Mouse (Mus musculus) megakaryocyte, adult 5-6 weeks (primary cell): Measurements from ENCODE around the gene Dab2ip. TPM values are rescaled to one million over a fixed set of nuclear protein-coding genes. Genes with fewer than 3 reads are reported as not detected.

ENCODE experiments used
- ATAC-seq: 2 replicates; pipeline ENCODE4 v1.8.0; 2016; ENCODE audit warnings: mild to moderate bottlenecking, inconsistent platforms; ENCODE audit not compliant: poor library complexity, severe bottlenecking
- total RNA-seq, 2 experiments: library from RNA; stranded (forward) in 1 of 2; stranded (reverse) in 1 of 2; fragments of 153-499, 151-499 nt in 1 of 2; fragments of 221-1000, 200-1000 nt in 1 of 2; gene quantifications; 2 replicates each; pipeline versions ENCODE4 v1.2.3 to v1.2.4; 2015 to 2017

Dab2ip gene
- total RNA-seq, 2 experiments from 2014 or later = 2.7 to 3.7 TPM

DNA sequence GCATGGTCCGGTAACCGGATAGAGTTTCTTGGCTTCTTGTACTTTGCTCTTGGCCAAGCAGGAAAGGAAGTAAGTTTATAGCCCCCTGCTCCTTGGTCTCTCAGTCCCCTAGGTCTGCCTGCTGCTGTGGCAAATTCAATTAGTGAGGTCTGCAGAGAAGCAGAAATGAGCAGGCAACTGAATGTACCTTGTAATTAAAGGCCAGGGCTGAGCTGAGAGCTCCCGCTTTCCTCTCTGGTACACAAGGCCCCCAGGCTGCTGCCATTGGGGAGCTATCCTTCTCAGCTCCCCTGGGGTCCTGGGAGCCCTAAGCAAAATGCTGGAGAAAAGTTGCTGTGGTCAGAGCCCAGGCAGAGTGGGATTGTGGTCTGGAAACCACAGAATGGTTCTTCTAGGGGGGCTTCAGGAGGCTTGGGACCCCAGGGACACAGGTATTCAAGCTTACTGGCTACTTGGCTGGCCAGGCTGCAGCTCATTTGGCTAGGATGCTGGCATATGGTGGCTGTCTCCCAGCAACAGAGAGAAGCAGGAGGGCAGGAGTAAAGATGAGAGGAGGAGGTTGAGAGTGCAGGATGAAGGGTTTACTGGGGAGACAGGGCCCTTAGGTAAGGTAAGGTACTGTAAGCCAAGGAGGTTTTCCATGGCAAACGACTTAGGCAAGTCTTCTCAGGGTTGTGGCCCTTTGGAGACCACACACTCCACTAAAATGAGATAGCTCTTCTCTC, 922 bp downstream of the Dab2ip start:
- no peak for ATAC-seq

DNA sequence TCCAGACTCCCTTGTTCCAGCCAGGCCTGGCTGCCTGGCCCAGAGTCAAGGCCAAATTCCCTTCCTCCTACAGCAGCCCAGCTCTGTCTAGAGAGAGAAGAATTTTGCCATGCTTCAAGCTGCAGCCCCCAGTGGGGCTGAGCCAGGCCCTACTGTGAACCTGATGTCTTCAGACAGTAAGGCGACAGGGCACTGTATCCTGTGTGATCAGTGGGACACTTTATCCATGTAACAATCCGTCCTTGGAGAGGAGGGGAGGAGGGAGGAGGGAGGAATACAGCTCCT, 1.4 kb downstream of the Dab2ip start:
- ATAC-seq = no peak

DNA sequence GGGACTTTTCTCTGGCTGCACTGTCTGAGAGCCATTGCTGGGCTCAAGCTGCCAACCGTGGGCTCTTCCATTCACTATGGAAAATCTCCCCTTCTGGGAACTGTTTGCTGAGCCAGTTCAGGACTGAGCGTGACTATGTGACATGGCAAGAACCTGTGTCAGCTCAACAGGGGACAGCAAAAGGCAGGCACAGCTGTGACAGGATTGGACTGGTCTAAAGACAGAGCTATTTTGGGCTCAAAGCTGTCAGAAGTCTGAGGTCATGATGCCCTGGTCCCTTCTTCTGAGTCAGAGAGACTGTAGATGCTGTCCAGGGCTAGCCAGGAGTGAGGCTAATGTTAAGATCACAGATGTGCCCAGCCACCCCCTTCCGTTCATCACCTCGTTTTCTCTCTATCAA, 5.7 kb downstream of the Dab2ip start:
- no peak for ATAC-seq

DNA sequence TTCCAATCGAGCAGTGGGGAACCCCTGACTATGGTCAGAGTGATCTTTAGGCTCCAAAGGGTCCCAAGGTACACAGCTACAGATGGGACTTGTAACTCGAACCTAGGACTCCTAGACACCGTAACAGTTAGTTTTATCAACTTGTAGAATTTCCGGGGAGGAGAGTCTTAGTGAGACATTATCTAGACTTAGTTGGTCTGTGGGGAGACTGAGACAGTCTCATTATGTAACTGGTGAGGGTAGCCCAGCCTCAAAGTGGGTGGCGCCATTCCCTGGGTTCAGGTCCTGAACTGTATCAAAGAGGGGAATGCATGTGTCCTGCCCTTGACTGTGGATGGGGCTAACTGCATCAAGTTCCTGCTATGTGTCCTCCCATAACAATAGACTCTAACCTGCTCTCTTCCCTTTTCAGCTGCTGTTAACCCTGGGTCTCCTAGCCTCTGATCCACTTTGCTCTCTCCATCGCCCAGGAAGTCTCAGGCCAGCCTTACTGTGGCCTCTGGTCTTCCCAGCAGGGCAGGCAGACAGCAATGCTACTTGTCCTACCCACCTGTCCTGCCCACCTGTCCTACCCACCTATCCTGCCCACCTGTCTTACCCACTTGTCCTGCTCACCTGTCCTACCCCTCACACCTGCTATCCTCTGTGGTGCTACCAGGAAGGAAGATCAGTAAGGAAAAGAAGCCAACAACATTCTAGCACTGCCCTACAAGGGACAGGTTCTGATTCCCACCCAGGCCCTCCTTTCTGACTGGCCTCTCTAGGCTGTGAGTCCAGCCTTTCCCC, 7.2 kb downstream of the Dab2ip start:
- ATAC-seq = no peak

DNA sequence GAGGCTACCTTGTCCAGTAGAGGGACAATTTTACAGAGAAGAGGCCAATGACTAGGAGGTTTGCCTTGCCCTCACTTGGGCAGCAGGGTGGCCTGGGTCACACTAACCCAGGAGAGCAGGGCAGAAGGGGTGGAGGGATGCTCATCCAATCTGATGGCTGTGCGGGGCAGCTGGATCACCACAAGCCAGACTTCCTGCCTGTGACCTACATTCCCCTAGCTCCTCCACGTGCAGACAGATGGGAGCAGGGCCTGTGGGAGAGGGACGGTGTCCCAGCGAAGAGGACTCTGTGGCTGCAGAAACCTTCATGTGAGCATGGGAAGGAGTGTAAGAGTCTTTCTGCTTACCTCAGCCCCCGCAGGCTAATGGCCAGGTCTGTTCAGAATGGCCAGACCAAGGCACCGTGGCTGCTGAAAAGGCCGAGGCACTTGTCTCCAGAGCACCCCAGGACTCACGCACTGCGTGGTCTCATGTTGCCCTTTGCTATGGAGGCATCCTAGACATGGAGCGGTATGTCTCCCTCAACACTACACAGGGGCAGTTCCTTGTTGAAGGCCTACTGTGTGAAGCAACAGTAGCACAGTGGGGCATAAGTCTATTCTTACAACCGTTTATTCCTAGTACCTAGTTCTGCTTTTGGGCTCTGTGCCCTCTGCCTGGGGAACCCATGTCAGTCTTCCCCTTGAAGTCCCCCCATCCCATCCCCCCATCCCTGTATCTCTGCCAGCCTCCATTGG, 9.1 kb downstream of the Dab2ip start:
- ATAC-seq = no peak

DNA sequence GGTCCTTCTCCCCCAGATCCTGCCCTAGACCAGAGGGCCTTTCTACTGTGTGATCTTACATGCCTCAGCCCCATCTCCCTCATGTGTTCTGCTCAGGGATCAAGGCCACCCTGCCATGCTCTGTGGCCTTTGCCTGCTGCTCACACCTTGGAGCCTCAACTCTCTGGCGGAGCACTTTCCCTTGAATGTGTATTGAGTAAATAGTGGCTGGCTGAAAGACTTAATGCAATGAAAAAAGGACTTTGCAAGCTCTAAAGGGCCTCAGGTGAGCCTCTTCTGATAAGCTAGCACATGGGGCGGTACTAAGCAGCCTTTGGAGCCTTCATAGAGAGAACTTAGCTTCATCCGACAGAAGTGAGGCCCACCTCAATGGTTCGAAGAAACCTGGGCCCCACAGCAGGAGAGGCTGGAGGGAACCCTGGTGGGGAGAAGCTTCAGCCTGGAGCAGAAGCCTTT, 9.7 kb downstream of the Dab2ip start:
- ATAC-seq = no peak

DNA sequence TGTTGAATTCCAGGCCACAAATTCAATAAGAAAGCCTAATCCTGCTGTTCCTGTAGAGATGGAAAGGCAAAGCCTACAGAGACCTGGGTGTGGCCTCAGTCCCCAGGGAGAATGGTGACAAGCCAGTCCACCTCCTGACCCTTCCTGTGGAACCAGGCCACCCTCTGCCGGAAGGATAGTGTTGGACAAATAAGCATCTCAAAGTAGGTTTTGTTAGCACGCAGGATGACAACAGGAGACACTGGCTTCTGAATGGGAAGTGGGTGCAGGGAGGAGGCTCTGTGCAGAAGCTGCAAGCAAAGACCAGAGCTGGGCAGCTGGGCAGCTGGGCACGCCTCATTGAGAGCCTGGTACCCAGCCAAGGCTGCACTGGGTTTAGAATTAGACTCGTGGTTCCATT, 12.7 kb downstream of the Dab2ip start:
- ATAC-seq = no peak

DNA sequence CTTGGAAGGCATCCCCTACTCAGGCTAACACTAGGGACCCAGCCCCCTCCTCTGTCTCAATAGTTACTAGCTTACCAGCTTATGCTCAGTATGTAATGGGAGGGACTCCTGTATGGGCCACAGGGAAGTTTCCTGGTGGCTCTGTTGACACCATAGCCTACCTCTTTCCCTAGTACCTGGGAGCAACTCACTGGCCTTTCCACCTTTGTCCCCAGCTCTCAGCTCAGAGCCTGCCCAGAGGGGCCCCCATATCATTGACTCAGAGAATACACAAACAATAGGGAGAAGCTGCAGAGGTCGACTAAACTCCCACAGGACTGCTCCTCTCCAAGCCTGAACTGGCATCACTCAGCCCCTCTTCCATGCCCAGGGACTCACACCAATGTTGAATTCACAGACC, 16.6 kb downstream of the Dab2ip start:
- no peak for ATAC-seq

DNA sequence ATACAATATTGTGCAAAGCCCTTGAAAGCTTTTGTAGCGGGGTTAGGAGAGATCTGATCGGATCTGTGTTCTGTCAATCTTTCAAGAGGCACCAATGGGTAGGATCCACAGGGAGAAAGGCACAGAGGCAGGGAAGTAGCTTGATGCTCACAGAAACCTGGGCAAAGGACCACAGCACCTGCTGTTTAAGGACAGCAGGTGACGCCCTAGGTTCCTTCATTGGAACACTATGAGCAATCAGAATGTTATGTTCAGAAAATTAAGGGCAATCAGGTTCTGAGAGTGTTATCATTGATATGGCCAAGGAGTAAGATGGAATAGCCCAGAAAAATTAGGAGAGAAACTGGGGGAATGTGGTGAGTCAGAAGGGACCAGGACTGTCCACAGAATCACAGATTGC, 18.6 kb downstream of the Dab2ip start:
- ATAC-seq = no peak

DNA sequence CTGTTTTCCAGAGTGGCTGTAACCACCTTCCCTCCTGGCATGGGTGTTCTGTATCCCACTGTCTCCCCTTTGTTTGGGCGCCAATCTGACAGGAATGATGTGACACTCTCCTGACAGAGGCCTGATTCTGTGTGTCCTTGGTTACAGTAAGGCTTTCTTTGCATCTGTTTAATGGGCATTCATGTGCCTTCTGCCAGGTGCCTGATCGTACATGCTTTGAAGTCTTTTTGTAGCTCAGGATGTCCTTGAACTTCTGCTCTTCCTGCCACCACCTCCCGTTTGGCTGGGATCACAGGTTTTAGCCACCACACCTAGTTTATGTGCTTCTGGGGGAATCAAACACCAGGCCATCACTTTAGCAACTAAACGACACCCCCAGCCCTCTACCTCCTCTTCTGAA, 22.0 kb downstream of the Dab2ip start:
- ATAC-seq = no peak

DNA sequence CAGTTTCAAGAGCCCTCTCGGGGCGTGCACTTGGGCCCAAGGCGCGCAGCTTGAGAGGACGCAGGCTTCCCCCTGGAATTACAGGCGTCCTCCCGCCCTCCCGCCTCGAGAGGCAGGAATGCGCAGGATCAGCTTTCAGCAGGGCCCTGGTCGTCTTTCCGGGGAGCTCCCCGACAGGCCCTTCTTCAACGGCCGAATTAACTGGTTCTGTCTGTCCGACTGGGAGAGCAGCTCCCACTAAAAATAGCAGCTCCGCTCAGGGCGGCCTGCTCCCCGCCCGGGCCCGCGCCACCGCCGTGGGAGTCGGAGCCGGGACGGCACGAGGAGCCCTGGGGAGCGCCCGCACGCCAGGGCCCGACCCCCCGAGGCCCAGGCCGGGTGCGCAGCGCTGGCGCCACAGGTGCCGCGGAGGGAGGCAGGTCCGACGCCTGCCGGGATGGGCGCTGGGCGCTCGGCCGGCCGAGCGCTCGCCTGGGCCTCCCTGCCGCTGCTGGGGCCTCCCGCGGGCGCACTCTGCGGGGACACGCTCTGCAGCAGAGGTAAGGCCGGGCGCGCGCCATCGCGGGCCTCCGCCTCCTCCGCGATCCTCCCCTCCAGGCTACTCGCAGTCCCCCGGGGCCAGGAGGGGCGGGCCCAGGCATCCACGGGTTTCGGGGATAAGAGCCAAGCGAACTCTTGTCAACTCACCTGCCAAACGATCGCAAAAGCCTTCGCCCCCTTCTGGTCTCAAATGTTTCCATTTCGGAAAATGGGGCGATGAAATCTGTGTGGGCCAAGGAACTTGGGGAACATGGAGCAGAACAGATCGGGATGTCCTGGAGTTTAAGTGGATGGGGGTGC, 23.7 kb downstream of the Dab2ip start:
- ATAC-seq = no peak

DNA sequence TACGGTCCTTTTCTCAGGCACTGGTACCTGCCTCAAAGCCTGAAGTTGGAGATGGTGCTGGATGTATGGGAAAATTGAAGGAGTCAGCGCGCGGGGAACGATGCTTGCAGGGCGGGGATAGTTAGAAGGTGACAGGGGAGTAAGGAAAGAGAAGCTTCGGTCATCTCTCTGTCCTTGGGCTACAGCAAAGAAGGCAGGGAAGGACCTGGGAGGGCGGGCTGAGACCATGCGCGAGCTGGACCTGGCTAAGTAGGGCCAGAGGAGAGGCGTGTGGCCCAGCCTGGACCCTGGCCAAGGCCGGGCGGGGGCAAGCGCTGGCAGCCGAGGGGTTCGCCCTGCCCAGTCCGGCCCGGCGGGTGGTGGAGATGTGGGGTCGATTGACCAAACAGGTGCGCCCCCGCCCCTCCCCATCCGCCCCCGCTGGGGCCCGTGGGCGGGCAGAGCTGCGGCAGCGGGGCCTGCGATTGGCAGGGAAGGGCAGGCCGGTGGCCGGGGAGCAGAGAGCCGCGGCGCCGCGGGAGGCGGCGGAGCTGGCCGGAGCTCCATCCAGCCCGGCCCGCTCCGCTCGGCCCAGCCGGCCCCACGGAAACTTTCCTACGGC, 24.4 kb downstream of the Dab2ip start:
- no peak for ATAC-seq

DNA sequence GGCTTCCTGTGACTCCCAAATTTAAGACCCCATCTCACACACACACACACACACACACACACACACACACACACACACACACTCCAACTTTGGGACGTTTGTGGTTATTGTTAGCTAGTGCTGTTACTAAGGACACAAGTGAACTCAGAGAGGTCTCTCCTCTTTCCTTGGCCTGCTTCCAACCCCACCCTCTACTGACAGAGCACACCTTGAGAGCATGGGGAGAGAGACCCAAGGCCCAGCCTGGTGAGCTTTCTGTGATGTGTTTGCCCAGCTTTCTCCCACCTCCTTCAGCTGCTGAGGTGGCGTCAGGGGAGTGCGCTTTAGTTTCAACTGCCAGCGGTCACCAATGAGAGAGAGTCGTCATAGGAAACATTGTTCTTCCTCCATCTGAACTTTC, 25.3 kb downstream of the Dab2ip start:
- no peak for ATAC-seq

DNA sequence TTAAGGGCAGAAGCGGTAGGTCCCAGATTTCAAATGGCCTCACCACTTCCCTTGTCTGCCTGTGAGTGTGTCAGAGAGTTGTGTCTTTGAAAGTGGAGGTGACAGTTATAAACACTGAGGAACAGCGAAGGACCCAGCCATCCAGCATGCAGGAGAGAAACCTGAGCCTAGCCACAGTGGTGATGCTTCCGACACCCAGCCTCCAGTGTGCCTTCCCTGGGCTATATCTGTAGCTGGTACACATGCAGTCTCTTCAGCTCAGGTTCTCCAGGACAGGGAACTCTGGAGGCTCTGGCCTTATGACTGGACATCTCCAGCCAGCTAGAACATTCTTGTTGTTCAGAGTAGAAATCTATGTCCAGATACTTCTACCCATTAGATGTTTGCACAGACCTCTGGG, 25.9 kb downstream of the Dab2ip start:
- ATAC-seq = no peak

DNA sequence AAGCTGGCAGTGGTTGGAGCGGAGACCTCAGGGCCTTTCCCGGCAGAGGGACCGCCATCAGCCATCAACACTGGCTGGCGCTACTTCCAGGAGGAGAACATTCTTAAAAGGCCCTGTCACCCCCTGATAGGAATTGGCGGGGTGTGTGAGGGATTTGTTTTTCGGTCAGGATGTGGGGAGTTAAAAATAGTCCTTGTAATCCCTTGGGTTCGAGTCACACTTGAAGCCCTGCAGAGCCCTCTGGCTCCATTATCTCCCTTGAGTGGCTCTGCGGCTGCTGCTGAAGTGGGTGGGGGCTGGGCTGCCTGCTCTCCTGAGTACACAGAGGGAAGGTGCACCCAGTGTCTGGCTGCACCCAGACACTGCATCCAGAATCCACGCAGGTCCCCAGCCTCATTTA, 30.3 kb downstream of the Dab2ip start:
- ATAC-seq = no peak

DNA sequence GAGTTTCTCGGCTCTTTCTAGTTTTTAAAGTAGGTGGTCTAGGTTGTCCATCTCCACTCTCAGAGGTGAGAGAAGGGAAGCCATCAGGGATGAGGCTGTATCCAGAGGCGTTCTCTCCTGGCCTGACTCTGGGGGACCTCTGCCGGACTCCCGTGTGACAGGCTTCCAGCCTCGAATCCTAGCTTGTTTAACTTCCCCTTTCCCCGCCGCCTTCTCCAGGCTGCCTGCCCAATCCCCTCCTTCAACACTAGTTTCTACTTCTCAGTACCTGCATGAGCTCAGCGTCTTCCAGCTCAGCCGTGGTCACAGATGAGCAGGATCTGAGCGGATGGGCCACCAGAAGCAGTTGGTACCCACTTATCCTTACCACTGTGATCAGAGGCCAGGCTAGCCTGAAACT, 31.3 kb downstream of the Dab2ip start:
- no peak for ATAC-seq

DNA sequence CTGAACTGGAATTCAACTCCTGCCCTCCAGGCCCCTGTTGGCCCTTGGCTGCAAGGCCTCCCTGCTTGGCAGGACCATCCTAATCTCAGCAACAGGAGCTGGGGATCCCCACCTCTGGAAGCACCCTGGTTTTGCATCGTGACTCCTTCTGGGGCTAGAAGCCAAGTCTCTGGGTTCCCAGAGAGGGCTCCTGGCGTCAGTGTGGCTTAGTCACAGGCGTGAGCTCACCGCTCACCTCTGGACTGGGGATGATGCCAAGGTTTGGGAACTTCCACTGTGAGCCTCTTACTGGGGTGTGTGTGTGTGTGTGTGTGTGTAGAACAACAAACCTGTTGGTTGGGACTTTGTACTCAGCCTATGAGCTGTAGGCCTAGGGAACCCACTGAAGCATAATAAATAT, 31.7 kb downstream of the Dab2ip start:
- no peak for ATAC-seq

DNA sequence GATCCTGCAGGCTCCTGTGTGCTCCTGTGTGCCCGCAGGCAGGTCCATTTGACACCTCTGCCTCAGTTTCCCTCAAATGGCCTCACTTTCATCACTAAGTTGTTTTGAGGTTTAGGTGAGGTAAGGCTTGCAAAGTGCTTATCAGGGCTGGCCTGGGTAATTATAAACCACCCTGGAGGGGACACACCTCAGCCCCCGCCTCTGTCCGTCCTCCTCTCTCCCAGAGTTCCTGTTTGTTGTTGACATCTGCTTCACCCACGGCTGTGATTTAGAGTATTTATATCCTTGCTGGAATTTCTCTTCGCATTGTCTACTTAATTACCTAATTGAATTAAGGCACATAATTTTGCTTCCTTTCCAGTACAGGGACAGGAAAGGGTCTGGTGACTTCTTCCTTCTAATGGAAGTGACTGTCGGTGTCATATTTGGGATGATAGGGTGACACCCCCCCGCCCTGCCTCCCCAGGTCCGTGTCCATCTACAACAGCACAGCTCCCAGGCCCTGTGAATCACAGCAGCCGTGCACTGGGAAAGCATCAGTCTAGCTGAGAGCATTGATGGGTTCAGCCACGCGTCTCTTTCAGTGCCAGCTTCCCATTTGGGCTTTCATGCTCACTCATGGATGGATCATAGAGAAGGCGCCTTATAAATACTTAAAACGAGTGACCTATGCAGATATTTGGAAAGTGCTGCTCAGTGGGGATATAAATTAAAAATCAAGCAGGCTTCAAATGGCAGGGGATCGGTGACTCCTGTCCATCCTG, 34.1 kb downstream of the Dab2ip start:
- ATAC-seq = no peak

DNA sequence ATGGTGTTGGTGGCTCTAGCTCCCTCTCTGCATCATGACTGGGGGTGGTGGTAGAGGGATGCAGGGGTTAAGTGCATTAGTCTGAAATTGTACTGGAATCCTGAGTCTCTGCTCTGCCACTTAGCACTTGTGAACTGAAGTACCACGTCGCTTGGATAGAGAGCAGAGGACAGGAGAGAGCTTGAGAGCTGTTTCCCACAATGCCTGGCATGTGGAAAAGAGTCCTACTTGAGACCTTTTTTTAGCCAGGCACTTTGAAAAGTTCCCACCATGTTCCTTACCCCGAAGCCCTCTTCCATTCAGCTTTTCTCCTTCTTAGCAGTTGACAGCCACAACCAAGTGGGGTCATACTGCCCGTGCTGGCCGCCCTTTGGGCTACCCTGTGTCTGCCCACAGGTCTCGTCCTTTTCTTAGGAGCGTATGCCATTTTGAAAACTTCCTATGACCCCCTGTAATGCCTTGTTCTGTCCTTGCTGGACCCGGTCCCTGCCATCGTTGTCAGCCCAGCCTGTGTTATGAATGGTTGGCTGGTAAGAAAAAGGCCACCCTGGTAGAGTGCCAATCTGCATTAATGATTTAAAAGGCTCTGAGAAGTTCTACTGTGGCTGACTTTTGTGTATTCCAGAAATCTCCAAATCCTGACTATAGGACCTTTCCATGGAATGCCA, 34.8 kb downstream of the Dab2ip start:
- no peak for ATAC-seq
